Mouse (Mus musculus): Measurements from ENCODE around the gene Map1lc3b.

DNA sequence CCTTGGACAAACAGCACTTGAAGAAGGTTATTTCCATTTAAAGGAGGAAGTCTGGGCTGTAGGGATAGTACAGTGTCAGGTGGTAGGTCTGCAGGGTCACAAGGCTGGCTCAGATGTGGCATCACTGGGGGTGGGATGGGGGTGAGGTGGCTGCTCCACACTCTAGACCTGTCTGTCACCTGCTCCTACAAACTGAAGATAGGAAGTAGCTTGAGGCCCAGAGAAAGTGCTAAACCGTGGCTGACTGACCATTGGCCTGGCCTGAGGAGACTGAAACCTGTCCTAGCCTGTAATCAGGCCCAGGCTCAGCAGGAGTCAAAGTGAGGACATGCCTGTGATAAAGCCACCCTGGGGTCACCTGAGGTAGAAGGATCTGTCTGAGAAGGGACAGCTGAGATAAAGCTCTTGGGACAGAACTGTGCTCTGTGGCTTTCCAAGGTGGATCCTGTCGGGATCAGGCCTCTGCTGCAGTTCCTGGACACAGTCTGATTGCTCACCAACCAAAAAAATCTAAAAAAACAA lies 895 bp upstream of the Map1lc3b start:
- TF ChIP-seq CTCF (IDR thresholded peaks at IDR 0.05; ENCODE audit: control insufficient read depth, insufficient read depth, insufficient read length): no peak
- no peak for TF ChIP-seq MAX (IDR thresholded peaks at IDR 0.05)
- no peak for TF ChIP-seq CEBPB (IDR thresholded peaks at IDR 0.05; ENCODE audit: low read depth)
- TF ChIP-seq USF1 (IDR thresholded peaks at IDR 0.05; ENCODE audit: low read depth): no peak

Data from C2C12 (cell line).